Mouse (Mus musculus): ENCODE data around the gene Pemt.

DNA sequence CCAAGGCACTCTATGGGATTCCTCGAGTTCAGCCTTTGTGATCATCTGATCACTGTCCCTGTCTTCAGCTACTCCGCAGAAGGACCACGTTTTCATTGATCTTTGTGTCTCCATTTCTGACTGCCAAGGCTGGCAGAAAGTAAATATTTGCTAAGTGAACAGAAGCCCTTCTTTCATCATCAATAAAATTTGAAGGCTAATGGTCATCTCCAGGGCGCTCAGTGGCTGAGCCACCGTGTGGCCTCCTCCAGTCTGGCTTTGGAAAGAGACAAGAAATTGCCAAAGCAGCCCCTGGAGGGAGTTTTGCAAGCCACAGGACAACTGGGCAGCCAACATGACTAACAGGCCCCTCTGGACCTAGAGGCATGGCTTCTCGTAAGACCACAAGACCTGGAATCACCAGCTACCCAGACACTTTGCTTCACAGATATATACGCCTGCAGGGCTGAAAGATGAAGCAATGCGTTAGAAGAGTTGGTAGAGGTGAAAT lies 11.3 kb downstream of the Pemt start:
- TF ChIP-seq CTCF (IDR thresholded peaks at IDR 0.05; ENCODE audit: borderline replicate concordance, insufficient read depth, low read length) (no peak), POLR2A (IDR thresholded peaks at IDR 0.05; ENCODE audit: low read depth, low read length) (no peak)
